Comparison of ENCODE assay signal across 27 mouse cellular contexts in the genomic region with DNA sequence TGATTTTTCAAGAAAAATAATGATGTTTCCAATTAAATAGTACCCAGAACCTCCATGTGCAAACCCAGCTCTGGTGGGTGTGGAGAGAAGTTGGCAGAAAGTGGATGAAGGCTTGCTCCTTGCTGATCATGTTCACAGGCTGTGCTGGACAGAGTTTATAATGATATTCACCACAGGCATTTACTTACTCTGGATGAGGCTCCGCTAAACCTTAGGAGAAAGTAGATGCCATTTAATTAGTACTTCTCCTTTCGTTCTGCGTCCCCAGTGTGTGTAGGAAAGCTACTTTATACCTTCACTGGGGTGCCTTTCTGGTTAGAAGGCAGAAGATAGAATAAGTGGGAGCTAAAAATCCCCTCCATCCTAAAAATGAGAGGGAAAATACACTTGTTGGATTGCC. TPM values are rescaled to one million over a fixed set of nuclear protein-coding genes. Genes with fewer than 3 reads are reported as not detected.
DNase-seq lines count a peak whose midpoint lies in the region; ATAC-seq and TF ChIP-seq lines count a peak whose summit lies in the region.
"Had no signal": no experiment of that assay in that cellular context is flagged by ENCODE, and none has a peak within 500 bp of the region (broad histone marks: within the 10 kb centered on the region; RNA-seq: fewer than 3 reads in every experiment).

No protein-coding gene starts in this region.

- no peaks in the 10 kb centered on the region for H3K9me3 ChIP-seq in forebrain, embryonic 10.5 days
- no peaks in the 10 kb centered on the region for H3K9me3 ChIP-seq in forebrain, postnatal 0 days (ENCODE audit: low read length)
- no peaks in the 10 kb centered on the region for H3K9me3 ChIP-seq in midbrain, embryonic 10.5 days (replicated peaks)
- H3K9me3 ChIP-seq in midbrain, postnatal 0 days (ENCODE audit: low read length), result no peaks in the 10 kb centered on the region
- H3K9me3 ChIP-seq in midbrain, embryonic 11.5 days (ENCODE audit: control insufficient read depth, low read length), result no peaks in the 10 kb centered on the region
- H3K9me3 ChIP-seq: G1E; limb, embryonic 12.5 days; lung, embryonic 15.5 days; midbrain, embryonic 12.5 days; neural tube, embryonic 12.5 days had no signal

- no peak overlapping the region for H3K4me3 ChIP-seq in forebrain, embryonic 10.5 days
- no peak overlapping the region for H3K4me3 ChIP-seq in forebrain, postnatal 0 days (ENCODE audit: low read depth, low read length)
- H3K4me3 ChIP-seq in midbrain, embryonic 10.5 days, result no peak overlapping the region
- H3K4me3 ChIP-seq in midbrain, postnatal 0 days (ENCODE audit: low read depth, low read length), result no peak overlapping the region
- no peak overlapping the region for H3K4me3 ChIP-seq in midbrain, embryonic 11.5 days (ENCODE audit: low read depth, low read length)
- no peak overlapping the region for H3K4me3 ChIP-seq in cerebellum, adult 2 months (replicated peaks; ENCODE audit: insufficient read depth, low read depth, low read length)
- no peak overlapping the region for H3K4me3 ChIP-seq in thymus, adult 2 months (ENCODE audit: control insufficient read depth, insufficient read depth, low read length)
- H3K4me3 ChIP-seq: gastrocnemius, adult 2 months; limb, embryonic 12.5 days; lung, embryonic 15.5 days; midbrain, embryonic 12.5 days; myocyte; neural tube, embryonic 12.5 days had no signal

- no peak for DNase-seq in forebrain, embryonic 10.5 days (ENCODE audit: extremely low spot score, low spot score)
- DNase-seq in forebrain, postnatal 0 days, result no peak
- DNase-seq in midbrain, embryonic 10.5 days (ENCODE audit: low spot score), result no peak
- no peak for DNase-seq in midbrain, postnatal 0 days (ENCODE audit: low spot score)
- DNase-seq in midbrain, embryonic 11.5 days (ENCODE audit: low spot score, missing footprints), result peak; percentile 86
- DNase-seq in cerebellum, adult 2 months, result no peak
- no peak for DNase-seq in adrenal gland, postnatal 10 days
- DNase-seq in thymus, adult 2 months, result no peak
- DNase-seq: adrenal gland, postnatal 14 days; cerebellum, adult 18-20 months; cerebellum, postnatal 14 days; gastrocnemius, adult 2 months; gastrocnemius, postnatal 36 days; heart, adult 18-20 months; heart, postnatal 36 days; kidney, adult 11 months; kidney, postnatal 14 days had no signal

- no peak for TF ChIP-seq POLR2A in cerebellum, adult 2 months (IDR thresholded peaks at IDR 0.05; ENCODE audit: borderline replicate concordance, insufficient read depth, low read length)
- TF ChIP-seq POLR2A in thymus, adult 2 months (IDR thresholded peaks at IDR 0.05; ENCODE audit: control insufficient read depth, extremely low read depth, insufficient read depth, low read length, poor library complexity), result no peak

- H3K4me2 ChIP-seq in forebrain, postnatal 0 days (ENCODE audit: low read depth), result no peak overlapping the region
- H3K4me2 ChIP-seq in midbrain, postnatal 0 days (ENCODE audit: low read depth, low read length, poor library complexity, severe bottlenecking), result no peak overlapping the region
- no peak overlapping the region for H3K4me2 ChIP-seq in midbrain, embryonic 11.5 days
- H3K4me2 ChIP-seq: heart, embryonic 11.5 days; limb, embryonic 12.5 days; liver, embryonic 11.5 days; lung, embryonic 15.5 days had no signal

- H3K27me3 ChIP-seq in forebrain, embryonic 10.5 days (ENCODE audit: poor library complexity, severe bottlenecking), result no peaks in the 10 kb centered on the region
- no peaks in the 10 kb centered on the region for H3K27me3 ChIP-seq in forebrain, postnatal 0 days (ENCODE audit: insufficient read depth, low read length)
- no peaks in the 10 kb centered on the region for H3K27me3 ChIP-seq in midbrain, embryonic 10.5 days (ENCODE audit: low read depth, poor library complexity, severe bottlenecking)
- H3K27me3 ChIP-seq in midbrain, postnatal 0 days (ENCODE audit: insufficient read depth, low read length), result no peaks in the 10 kb centered on the region
- H3K27me3 ChIP-seq in midbrain, embryonic 11.5 days (ENCODE audit: control insufficient read depth, insufficient read depth, low read length), result no peaks in the 10 kb centered on the region
- H3K27me3 ChIP-seq in cerebellum, adult 2 months (ENCODE audit: control insufficient read depth, insufficient read depth, low read length), result no peaks in the 10 kb centered on the region; the same call in 1 of the 2 replicates
- no peaks in the 10 kb centered on the region for H3K27me3 ChIP-seq in thymus, adult 2 months (ENCODE audit: control insufficient read depth, insufficient read depth, low read length)
- H3K27me3 ChIP-seq: limb, embryonic 12.5 days; lung, embryonic 15.5 days; midbrain, embryonic 12.5 days; neural tube, embryonic 12.5 days; Patski had no signal

- TF ChIP-seq CTCF in forebrain, postnatal 0 days (IDR thresholded peaks at IDR 0.05; ENCODE audit: low read depth), result no peak
- TF ChIP-seq CTCF in midbrain, postnatal 0 days (IDR thresholded peaks at IDR 0.05), result no peak
- no peak for TF ChIP-seq CTCF in cerebellum, adult 2 months (IDR thresholded peaks at IDR 0.05; ENCODE audit: borderline replicate concordance, insufficient read depth, low read depth, low read length)
- no peak for TF ChIP-seq CTCF in thymus, adult 2 months (IDR thresholded peaks at IDR 0.05; ENCODE audit: borderline replicate concordance, control insufficient read depth, extremely low read depth, insufficient read depth, low read length, poor library complexity)

- no peaks in the 10 kb centered on the region for H3K36me3 ChIP-seq in forebrain, embryonic 10.5 days (replicated peaks)
- H3K36me3 ChIP-seq in forebrain, postnatal 0 days (ENCODE audit: insufficient read depth), result no peaks in the 10 kb centered on the region
- H3K36me3 ChIP-seq in midbrain, embryonic 10.5 days, result no peaks in the 10 kb centered on the region
- H3K36me3 ChIP-seq in midbrain, postnatal 0 days (ENCODE audit: insufficient read depth, low read length), result no peaks in the 10 kb centered on the region
- no peaks in the 10 kb centered on the region for H3K36me3 ChIP-seq in midbrain, embryonic 11.5 days (ENCODE audit: control insufficient read depth, insufficient read depth, low read length)
- H3K36me3 ChIP-seq in thymus, adult 2 months (ENCODE audit: control insufficient read depth, insufficient read depth, low read length), result no peaks in the 10 kb centered on the region
- H3K36me3 ChIP-seq: G1E; limb, embryonic 12.5 days; lung, embryonic 15.5 days; midbrain, embryonic 12.5 days; neural tube, embryonic 12.5 days had no signal

- no peak for ATAC-seq in forebrain, postnatal 0 days
- no peak for ATAC-seq in midbrain, postnatal 0 days (ENCODE audit: low FRiP score)
- no peak for ATAC-seq in midbrain, embryonic 11.5 days (ENCODE audit: low FRiP score)
- ATAC-seq: Patski had no signal

- peaks cover 35% of the 10 kb centered on the region for H3K4me1 ChIP-seq in forebrain, embryonic 10.5 days
- peaks cover 3% of the 10 kb centered on the region; the same call in 1 of the 2 replicates for H3K4me1 ChIP-seq in forebrain, postnatal 0 days (ENCODE audit: insufficient read depth)
- H3K4me1 ChIP-seq in midbrain, embryonic 10.5 days, result peaks cover 29% of the 10 kb centered on the region
- H3K4me1 ChIP-seq in midbrain, postnatal 0 days (ENCODE audit: insufficient read depth, low read length), result no peaks in the 10 kb centered on the region
- H3K4me1 ChIP-seq in midbrain, embryonic 11.5 days (ENCODE audit: control insufficient read depth, insufficient read depth, low read length), result peaks cover 8% of the 10 kb centered on the region; the same call in 1 of the 2 replicates
- H3K4me1 ChIP-seq in cerebellum, adult 2 months (ENCODE audit: control insufficient read depth, insufficient read depth, low read length), result peaks cover 3% of the 10 kb centered on the region; the same call in 1 of the 2 replicates
- H3K4me1 ChIP-seq in thymus, adult 2 months (replicated peaks; ENCODE audit: control insufficient read depth, insufficient read depth, low read length), result no peaks in the 10 kb centered on the region
- H3K4me1 ChIP-seq: lung, embryonic 15.5 days had no signal

- no peak overlapping the region for H3K9ac ChIP-seq in forebrain, postnatal 0 days
- H3K9ac ChIP-seq in midbrain, postnatal 0 days (replicated peaks; ENCODE audit: low read length, poor library complexity, severe bottlenecking), result no peak overlapping the region
- no peak overlapping the region for H3K9ac ChIP-seq in midbrain, embryonic 11.5 days (ENCODE audit: low read length)
- H3K9ac ChIP-seq: limb, embryonic 12.5 days; lung, embryonic 15.5 days; midbrain, embryonic 12.5 days; neural tube, embryonic 12.5 days had no signal

- WGBS in forebrain, embryonic 10.5 days, result 68% methylated on average over 3 of the region's 3 CpGs
- 41% methylated on average over 3 of the region's 3 CpGs for WGBS in forebrain, postnatal 0 days
- 63% methylated on average over 3 of the region's 3 CpGs for WGBS in midbrain, embryonic 10.5 days
- 61% methylated on average over 3 of the region's 3 CpGs for WGBS in midbrain, postnatal 0 days
- WGBS in midbrain, embryonic 11.5 days, result 60% methylated on average over 3 of the region's 3 CpGs
- 100% methylated on average over 3 of the region's 3 CpGs for WGBS in cerebellum, adult 2 months
- WGBS in thymus, adult 2 months, result 92% methylated on average over 3 of the region's 3 CpGs

- peak overlapping the region; percentile 80 for H3K27ac ChIP-seq in forebrain, embryonic 10.5 days
- no peak overlapping the region for H3K27ac ChIP-seq in forebrain, postnatal 0 days (ENCODE audit: low read depth, low read length)
- H3K27ac ChIP-seq in midbrain, embryonic 10.5 days (replicated peaks), result peak overlapping the region; percentile 71
- H3K27ac ChIP-seq in midbrain, postnatal 0 days (ENCODE audit: low read depth, low read length), result no peak overlapping the region
- H3K27ac ChIP-seq in midbrain, embryonic 11.5 days (ENCODE audit: low read depth, low read length), result no peak overlapping the region
- no peak overlapping the region for H3K27ac ChIP-seq in cerebellum, adult 2 months (ENCODE audit: insufficient read depth, low read length)
- H3K27ac ChIP-seq in thymus, adult 2 months (ENCODE audit: control insufficient read depth, insufficient read depth, low read length), result no peak overlapping the region
- H3K27ac ChIP-seq: gastrocnemius, adult 2 months; limb, embryonic 12.5 days; lung, embryonic 15.5 days; neural tube, embryonic 12.5 days had no signal

RNA-seq across cellular contexts. Expression of gene Slc35f1, which starts 53.5 kb away (rescaled TPM):
- 9.9 and 11.6 TPM in 2 replicates for polyA plus RNA-seq in forebrain, embryonic 10.5 days (2016; fragmentation: Nextera tagmentation; extraction: Ambion mirVana)
- 107 and 110 TPM in 2 replicates for total RNA-seq in forebrain, postnatal 0 days (2014; rRNA removed)
- polyA plus RNA-seq in forebrain, postnatal 0 days (2015; fragmentation: Nextera tagmentation; extraction: Ambion mirVana), result 26.0 and 37.8 TPM in 2 replicates
- polyA plus RNA-seq in midbrain, embryonic 10.5 days (2016; fragmentation: Nextera tagmentation; extraction: Ambion mirVana), result 7.2 and 9.3 TPM in 2 replicates
- total RNA-seq in midbrain, postnatal 0 days (2014; rRNA removed), result 111 and 114 TPM in 2 replicates
- polyA plus RNA-seq in midbrain, postnatal 0 days (2015; fragmentation: Nextera tagmentation; extraction: Ambion mirVana), result 32.5 and 35.2 TPM in 2 replicates
- polyA plus RNA-seq in midbrain, embryonic 11.5 days (2014; fragmentation: Nextera tagmentation; extraction: Ambion mirVana), result 11.6 and 12.6 TPM in 2 replicates
- 14.5 and 16.3 TPM in 2 replicates for polyA plus RNA-seq in cerebellum, adult 2 months (2012; rRNA removed)
- 1 to 10 TPM; 1.6 to 2.2 TPM for total RNA-seq in adrenal gland, postnatal 10 days (2021)
- polyA plus RNA-seq in thymus, adult 2 months (2012; rRNA removed), result 0.14 and 0.22 TPM in 2 replicates
- total RNA-seq: G1E; megakaryocyte progenitor cell, adult 5-6 weeks had no signal
- polyA plus RNA-seq: G1E, myocyte had no signal

Comparison
In these comparisons a context has a peak if more than half of its experiments do, and no peak if none do; other contexts are left out.
1. H3K27ac ChIP-seq: peak in forebrain, embryonic 10.5 days (single experiment) and midbrain, embryonic 10.5 days (single experiment); none in forebrain, postnatal 0 days (single experiment), midbrain, postnatal 0 days (single experiment), midbrain, embryonic 11.5 days (single experiment), cerebellum, adult 2 months (single experiment) and thymus, adult 2 months (single experiment).